8 mouse cellular contexts compared by ENCODE assay signal in the genomic region with DNA sequence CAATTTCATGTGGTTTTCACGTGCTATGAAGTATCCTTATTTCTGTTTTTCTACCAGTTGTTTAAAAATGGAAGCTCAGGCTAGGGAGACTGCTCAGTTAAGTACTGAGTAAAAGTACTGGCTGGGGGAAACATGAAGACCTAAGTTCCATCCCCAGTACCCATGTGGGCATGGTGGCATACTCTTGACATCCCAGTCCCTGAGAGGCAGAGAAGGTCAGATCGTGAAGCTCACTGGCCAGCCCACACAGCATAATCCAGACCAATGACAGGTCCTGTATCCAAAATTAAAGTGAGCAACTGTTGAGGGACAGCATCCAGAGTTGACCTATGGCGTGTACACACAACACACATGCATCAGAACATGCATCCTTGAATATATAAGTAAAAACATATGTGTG. TPM values are rescaled to one million over a fixed set of nuclear protein-coding genes. Genes with fewer than 3 reads are reported as not detected.
DNase-seq lines count a peak whose midpoint lies in the region; ATAC-seq lines count a peak whose summit lies in the region.

No protein-coding gene starts in this region.

- H3K4me2 ChIP-seq in heart, embryonic 12.5 days, result peak overlapping the region; percentile 16
- H3K4me2 ChIP-seq in midbrain, embryonic 13.5 days (replicated peaks), result no peak overlapping the region
- H3K4me2 ChIP-seq in limb, embryonic 11.5 days (ENCODE audit: low read depth, severe bottlenecking), result peak overlapping the region; percentile 86; the same call in 1 of the 2 replicates
- H3K4me2 ChIP-seq in stomach, embryonic 14.5 days (replicated peaks; ENCODE audit: low read depth, low read length), result peak overlapping the region; percentile 92

- peaks cover 9% of the 10 kb centered on the region for H3K36me3 ChIP-seq in heart, embryonic 12.5 days
- peaks cover 13% of the 10 kb centered on the region for H3K36me3 ChIP-seq in midbrain, embryonic 10.5 days
- 0 out of 2 replicates have a peak, but pooled peaks cover under 1% of the 10 kb centered on the region for H3K36me3 ChIP-seq in midbrain, embryonic 13.5 days
- H3K36me3 ChIP-seq in limb, embryonic 11.5 days (ENCODE audit: control insufficient read depth, insufficient read depth, low read length), result peaks cover 4% of the 10 kb centered on the region; the same call in 1 of the 2 replicates
- H3K36me3 ChIP-seq in stomach, embryonic 14.5 days (ENCODE audit: control insufficient read depth, insufficient read depth, low read length), result no peaks in the 10 kb centered on the region; the same call in 1 of the 2 replicates

- peak overlapping the region; percentile 1; the same call in 1 of the 2 replicates for H3K9ac ChIP-seq in heart, embryonic 12.5 days
- no peak overlapping the region for H3K9ac ChIP-seq in midbrain, embryonic 13.5 days (replicated peaks)
- no peak overlapping the region for H3K9ac ChIP-seq in limb, embryonic 11.5 days (ENCODE audit: low read length)
- H3K9ac ChIP-seq in stomach, embryonic 14.5 days (replicated peaks; ENCODE audit: low read depth, low read length), result no peak overlapping the region

- WGBS in heart, embryonic 12.5 days, result 74% methylated on average over 3 of the region's 3 CpGs
- 83% methylated on average over 3 of the region's 3 CpGs for WGBS in midbrain, embryonic 10.5 days
- 76% methylated on average over 3 of the region's 3 CpGs for WGBS in midbrain, embryonic 13.5 days
- 74% methylated on average over 3 of the region's 3 CpGs for WGBS in limb, embryonic 11.5 days
- 83% methylated on average over 3 of the region's 3 CpGs for WGBS in stomach, embryonic 14.5 days

- no peak overlapping the region; the same call in 1 of the 2 replicates for H3K4me3 ChIP-seq in heart, embryonic 12.5 days
- H3K4me3 ChIP-seq in midbrain, embryonic 10.5 days, result peak overlapping the region; percentile 65
- H3K4me3 ChIP-seq in midbrain, embryonic 13.5 days (replicated peaks), result no peak overlapping the region
- no peak overlapping the region; the same call in 1 of the 2 replicates for H3K4me3 ChIP-seq in limb, embryonic 11.5 days (ENCODE audit: low read depth, low read length)
- peak overlapping the region; percentile 82; the same call in 1 of the 2 replicates for H3K4me3 ChIP-seq in stomach, embryonic 14.5 days (ENCODE audit: low read depth, low read length)

- no peaks in the 10 kb centered on the region for H3K27me3 ChIP-seq in heart, embryonic 12.5 days (replicated peaks)
- no peaks in the 10 kb centered on the region for H3K27me3 ChIP-seq in midbrain, embryonic 10.5 days (ENCODE audit: low read depth, poor library complexity, severe bottlenecking)
- H3K27me3 ChIP-seq in midbrain, embryonic 13.5 days, result no peaks in the 10 kb centered on the region
- no peaks in the 10 kb centered on the region for H3K27me3 ChIP-seq in limb, embryonic 11.5 days (ENCODE audit: control insufficient read depth, insufficient read depth, low read length)
- no peaks in the 10 kb centered on the region for H3K27me3 ChIP-seq in stomach, embryonic 14.5 days (ENCODE audit: control insufficient read depth, insufficient read depth, low read length)

- intact Hi-C loops in heart, postnatal 10 days (cut with DNase I), result no loop called here

- DNase-seq in heart, postnatal 10 days, result no peak
- DNase-seq in midbrain, embryonic 10.5 days (ENCODE audit: low spot score), result no peak
- no peak for DNase-seq in limb, embryonic 11.5 days (ENCODE audit: low spot score)
- no peak for DNase-seq in urinary bladder, adult 18-20 months (ENCODE audit: low spot score in 2 of 2)

- H3K27ac ChIP-seq in heart, embryonic 12.5 days (ENCODE audit: poor library complexity, severe bottlenecking), result no peak overlapping the region
- H3K27ac ChIP-seq in midbrain, embryonic 10.5 days (replicated peaks), result peak overlapping the region; percentile 95; the same call in 1 of the 2 replicates
- no peak overlapping the region for H3K27ac ChIP-seq in midbrain, embryonic 13.5 days
- no peak overlapping the region for H3K27ac ChIP-seq in limb, embryonic 11.5 days (replicated peaks; ENCODE audit: low read depth, low read length)
- H3K27ac ChIP-seq in stomach, embryonic 14.5 days (ENCODE audit: low read length), result no peak overlapping the region

- H3K4me1 ChIP-seq in heart, embryonic 12.5 days (replicated peaks), result peaks cover 40% of the 10 kb centered on the region
- peaks cover 34% of the 10 kb centered on the region for H3K4me1 ChIP-seq in midbrain, embryonic 10.5 days
- H3K4me1 ChIP-seq in midbrain, embryonic 13.5 days (replicated peaks), result peaks cover 9% of the 10 kb centered on the region
- 0 out of 2 replicates have a peak, but pooled peaks cover 2% of the 10 kb centered on the region for H3K4me1 ChIP-seq in limb, embryonic 11.5 days (ENCODE audit: control insufficient read depth, insufficient read depth, low read length)
- peaks cover 21% of the 10 kb centered on the region for H3K4me1 ChIP-seq in stomach, embryonic 14.5 days (ENCODE audit: control insufficient read depth, insufficient read depth, low read length)

- no peaks in the 10 kb centered on the region for H3K9me3 ChIP-seq in heart, embryonic 12.5 days (replicated peaks)
- peaks cover 2% of the 10 kb centered on the region; the same call in 1 of the 2 replicates for H3K9me3 ChIP-seq in midbrain, embryonic 10.5 days (replicated peaks)
- H3K9me3 ChIP-seq in midbrain, embryonic 13.5 days, result no peaks in the 10 kb centered on the region
- no peaks in the 10 kb centered on the region for H3K9me3 ChIP-seq in limb, embryonic 11.5 days (ENCODE audit: control insufficient read depth, low read length)
- no peaks in the 10 kb centered on the region for H3K9me3 ChIP-seq in stomach, embryonic 14.5 days (ENCODE audit: control insufficient read depth, low read depth, low read length)

- ATAC-seq in heart, embryonic 12.5 days (ENCODE audit: insufficient number of reproducible peaks, low FRiP score), result no peak
- no peak for ATAC-seq in midbrain, embryonic 13.5 days
- no peak for ATAC-seq in limb, embryonic 11.5 days (ENCODE audit: insufficient number of reproducible peaks, low FRiP score, low TSS enrichment, low read depth)
- no peak for ATAC-seq in stomach, embryonic 14.5 days (ENCODE audit: insufficient number of reproducible peaks, insufficient read depth, low FRiP score, low read depth)
- ATAC-seq in inflammation-experienced regulatory T-cells, adult 6 months, result no peak

RNA-seq across cellular contexts. Expression of a gene that starts 1.5 kb away (rescaled TPM):
- polyA plus RNA-seq in heart, embryonic 12.5 days (2016; fragmentation: Nextera tagmentation; extraction: Ambion mirVana), result 16.9 and 17.8 TPM in 2 replicates
- 1 to 10 TPM; 3.4 to 4.3 TPM for total RNA-seq in heart, postnatal 10 days (2021)
- 20.2 and 25.2 TPM in 2 replicates for polyA plus RNA-seq in midbrain, embryonic 10.5 days (2016; fragmentation: Nextera tagmentation; extraction: Ambion mirVana)
- 4.6 and 6.6 TPM in 2 replicates for polyA plus RNA-seq in midbrain, embryonic 13.5 days (2015; fragmentation: Nextera tagmentation; extraction: Ambion mirVana)
- 15.9 and 16.0 TPM in 2 replicates for polyA plus RNA-seq in limb, embryonic 11.5 days (2014; fragmentation: Nextera tagmentation; extraction: Ambion mirVana)
- 14.6 and 16.3 TPM in 2 replicates for polyA plus RNA-seq in stomach, embryonic 14.5 days (2014; fragmentation: Nextera tagmentation; extraction: Ambion mirVana)
- 10 to 100 TPM; 13.2 to 17.9 (median 15.8) TPM for polyA plus RNA-seq in inflammation-experienced regulatory T-cells, adult 6 months (2017; shearing (Covaris generic))

Comparison
In these comparisons a context has a peak if more than half of its experiments do, and no peak if none do; other contexts are left out.
1. H3K4me3 ChIP-seq: peak in midbrain, embryonic 10.5 days (single experiment) and stomach, embryonic 14.5 days (single experiment); none in heart, embryonic 12.5 days (single experiment), midbrain, embryonic 13.5 days (single experiment) and limb, embryonic 11.5 days (single experiment).